Mouse (Mus musculus) left cerebral cortex, postnatal 10 days (tissue): Measurements from ENCODE around the gene Gpx1. TPM values are rescaled to one million over a fixed set of nuclear protein-coding genes. Genes with fewer than 3 reads are reported as not detected.

Experiments
- DNase-seq, 2 experiments: peaks; one replicate each; pipeline ENCODE4 v3.0.0; 2021 to 2022; ENCODE audit warnings: low spot score in 2 of 2, mixed read lengths in 1 of 2; ENCODE audit errors: extremely low spot score in 1 of 2
- intact Hi-C: fragments of 180-260 bp; cut with DNase I; formaldehyde crosslinking; loops from one replicate; pipeline ENCODE4 v1.15.1; 2025
- total RNA-seq, 2 experiments: library from RNA; stranded (reverse); gene quantifications; 2 replicates each; pipeline ENCODE4 v1.2.3; 2021

The Gpx1 gene
- total RNA-seq, 2 experiments from 2014 or later = 91.2 to 92.6 TPM

DNA sequence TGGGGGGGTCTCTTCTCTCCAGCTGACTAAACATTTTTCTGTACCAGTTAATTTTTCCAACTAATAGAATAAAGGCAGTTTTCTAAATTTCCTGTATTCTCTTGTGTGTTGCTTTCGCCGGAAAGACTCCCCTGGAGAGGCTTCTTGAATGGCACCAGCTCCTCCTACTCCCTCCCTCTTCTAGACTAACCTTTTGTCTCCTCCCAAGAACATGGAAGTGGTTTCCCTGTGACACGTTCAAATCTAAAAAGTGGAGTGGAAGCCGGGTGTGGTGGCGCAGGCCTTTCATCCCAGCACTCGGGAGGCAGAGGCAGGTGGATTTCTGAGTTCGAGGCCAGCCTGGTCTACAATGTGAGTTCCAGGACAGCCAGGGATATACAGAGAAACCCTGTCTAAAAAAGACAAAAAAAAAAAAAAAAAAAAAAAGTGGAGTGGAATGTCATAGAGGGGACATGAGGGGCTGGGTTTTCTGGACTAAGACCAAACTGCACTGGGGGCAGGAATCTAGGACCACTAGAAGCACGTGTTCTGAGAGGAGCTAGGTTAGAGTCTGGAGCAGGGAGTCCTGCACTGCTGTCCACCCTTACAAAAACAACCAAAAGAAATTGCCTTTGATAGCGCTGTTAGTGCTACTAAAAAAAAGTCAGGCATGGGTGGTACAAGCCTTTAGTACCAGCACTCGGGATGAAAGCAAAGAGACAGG lies 704 bp upstream of the Gpx1 start:
- intact Hi-C loops = no loop called here

DNA sequence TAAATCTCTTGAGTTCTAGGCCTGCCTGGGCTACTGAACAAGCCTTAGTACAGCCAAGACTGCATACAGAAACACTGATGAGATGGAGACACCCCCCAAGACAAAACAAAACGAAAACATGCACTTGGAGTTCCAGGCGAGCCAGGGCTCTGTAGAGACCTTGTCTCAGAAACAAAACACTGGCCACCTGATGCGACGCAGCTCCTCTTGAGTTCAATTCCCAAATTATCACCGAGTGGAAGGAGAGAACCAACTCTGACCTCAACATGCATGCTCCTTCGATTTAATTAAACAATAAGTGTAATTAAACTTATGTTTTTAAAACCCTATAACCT lies 185 bp upstream of the Gpx1 start:
- no peak for DNase-seq
- intact Hi-C loops = no loop called here

More for the DNA sequence above, 704 bp upstream of the Gpx1 start:
- DNase-seq = no peak

DNA sequence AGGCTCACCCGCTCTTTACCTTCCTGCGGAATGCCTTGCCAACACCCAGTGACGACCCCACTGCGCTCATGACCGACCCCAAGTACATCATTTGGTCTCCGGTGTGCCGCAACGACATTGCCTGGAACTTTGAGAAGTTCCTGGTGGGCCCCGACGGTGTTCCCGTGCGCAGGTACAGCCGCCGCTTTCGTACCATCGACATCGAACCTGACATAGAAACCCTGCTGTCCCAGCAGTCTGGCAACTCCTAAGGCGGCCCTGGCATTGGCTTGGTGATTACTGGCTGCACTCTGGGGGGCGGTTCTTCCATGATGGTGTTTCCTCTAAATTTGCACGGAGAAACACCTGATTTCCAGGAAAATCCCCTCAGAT lies 1.2 kb downstream of the Gpx1 start:
- DNase-seq = no peak
- intact Hi-C loops = no loop called here

DNA sequence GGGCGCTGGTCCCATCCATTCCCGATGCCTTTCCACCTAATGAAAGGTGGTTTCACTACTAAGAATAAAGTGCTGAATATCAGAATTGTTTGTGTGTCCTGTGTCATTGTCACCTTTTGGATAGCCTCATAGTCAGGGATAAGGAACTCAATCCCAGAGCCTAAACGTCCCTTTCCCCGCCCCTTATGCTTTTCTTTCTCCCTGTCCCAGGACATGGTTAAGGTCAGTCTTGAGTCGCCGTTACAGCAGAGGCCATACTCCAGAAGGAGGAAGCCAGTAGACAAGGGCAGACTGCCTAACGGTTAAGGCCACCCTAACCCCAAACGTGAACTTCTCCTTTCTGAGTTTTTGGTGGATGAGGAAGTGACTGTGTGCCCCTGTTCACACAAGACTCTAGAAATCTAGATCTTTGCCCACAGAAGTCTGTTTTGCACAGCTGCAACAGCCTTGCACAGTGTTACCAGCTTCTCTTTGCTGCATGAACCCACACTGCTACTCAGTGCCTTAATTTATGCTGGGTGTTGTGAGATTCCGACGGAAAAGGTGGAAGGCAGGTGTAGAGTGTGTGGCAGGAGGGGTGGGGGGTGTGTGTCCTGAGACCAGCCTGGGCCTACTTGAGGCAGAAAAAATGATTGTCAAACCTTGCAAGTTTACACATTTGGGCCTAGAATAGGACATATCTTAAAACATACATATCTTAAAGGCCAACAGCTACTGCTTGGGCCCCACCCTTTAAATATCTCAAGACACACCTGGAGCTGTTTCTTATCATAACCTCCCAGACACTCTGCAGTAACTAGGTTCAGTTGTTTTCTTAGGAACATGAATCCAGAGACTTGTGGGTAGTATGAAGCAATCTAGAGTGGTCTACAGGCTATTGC lies 1.8 kb downstream of the Gpx1 start:
- DNase-seq = no peak
- intact Hi-C loops = no loop called here

DNA sequence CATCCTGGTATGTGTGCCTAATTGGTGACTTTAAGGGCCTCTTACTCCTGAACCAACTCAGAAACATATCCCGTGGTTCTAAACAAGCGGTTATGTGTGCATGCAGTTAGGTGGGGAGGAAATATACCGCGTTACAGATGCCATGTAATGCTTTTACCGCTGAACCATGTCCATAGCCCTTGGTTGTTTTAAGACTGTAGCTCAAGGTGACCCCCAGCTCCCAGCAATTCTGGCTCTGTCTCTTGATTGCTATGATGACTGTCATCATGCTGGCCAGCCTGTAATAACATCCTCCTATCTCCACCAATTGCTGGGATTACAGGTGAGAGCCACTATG lies 2.4 kb downstream of the Gpx1 start:
- intact Hi-C loops = no loop called here
- DNase-seq = no peak

DNA sequence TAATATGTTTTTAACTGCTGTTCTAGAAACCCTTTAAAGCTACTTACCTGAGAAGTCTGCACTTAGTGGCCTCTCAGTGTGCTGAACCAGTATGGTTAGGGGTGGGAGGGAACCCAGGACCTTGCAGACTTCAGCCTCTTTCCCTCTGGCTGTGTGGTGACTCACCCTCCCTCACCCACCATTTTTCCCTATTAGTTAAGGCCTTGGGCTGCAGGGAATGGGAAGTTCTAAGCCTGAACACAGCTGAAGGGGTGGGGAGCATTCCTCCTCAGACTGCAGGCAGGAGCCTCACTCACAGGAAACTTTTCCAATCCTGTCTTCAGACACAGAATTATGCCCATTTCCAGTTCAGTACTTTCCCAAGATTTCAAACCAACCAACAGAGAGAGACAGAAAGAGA lies 3.1 kb downstream of the Gpx1 start:
- DNase-seq = no peak
- intact Hi-C loops = no loop called here

DNA sequence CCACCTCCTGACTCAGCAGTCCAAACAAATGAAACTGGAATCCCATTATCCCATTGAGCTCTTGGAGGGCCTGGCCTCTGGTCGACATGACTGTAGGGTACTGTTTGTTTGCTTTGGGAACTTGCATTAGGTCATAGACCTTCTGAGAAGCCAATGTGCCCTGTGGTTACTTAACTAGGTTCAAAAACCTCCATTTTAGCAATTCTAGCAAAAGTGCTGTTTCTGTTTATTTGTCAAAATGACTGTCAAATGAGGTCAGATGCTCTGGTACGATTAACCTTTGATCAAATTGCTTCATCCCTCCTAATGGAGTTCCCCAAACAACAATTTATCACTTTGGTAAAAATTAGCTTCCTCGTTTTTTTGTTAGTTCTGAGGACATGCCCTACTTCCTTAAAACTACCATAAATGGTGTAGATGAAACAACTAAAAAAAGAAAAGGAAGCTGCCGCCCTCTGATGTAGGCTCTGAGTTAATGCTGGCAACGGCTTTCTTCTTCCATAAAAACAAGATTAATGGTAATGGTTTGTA lies 3.7 kb downstream of the Gpx1 start:
- intact Hi-C loops = no loop called here
- no peak for DNase-seq

DNA sequence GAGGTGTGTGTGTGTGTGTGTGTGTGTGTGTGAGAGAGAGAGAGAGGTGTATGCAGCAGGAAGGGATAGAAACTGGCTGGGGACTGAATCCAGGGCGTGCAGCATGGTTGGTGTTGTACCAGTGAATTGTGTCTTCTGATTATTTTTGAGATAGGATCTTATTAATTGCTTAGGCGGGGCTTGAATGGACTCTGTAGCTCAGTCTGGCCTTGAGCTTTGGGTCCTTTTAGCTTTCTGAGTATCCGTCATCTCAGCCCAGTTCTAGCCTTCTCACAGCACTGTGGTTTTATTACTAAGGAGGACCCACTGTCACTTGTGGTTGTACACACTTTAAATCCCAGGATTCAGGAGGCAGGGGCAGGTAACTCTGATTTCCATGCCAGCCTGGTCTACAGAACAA lies 4.6 kb downstream of the Gpx1 start:
- intact Hi-C loops = no loop called here
- no peak for DNase-seq

DNA sequence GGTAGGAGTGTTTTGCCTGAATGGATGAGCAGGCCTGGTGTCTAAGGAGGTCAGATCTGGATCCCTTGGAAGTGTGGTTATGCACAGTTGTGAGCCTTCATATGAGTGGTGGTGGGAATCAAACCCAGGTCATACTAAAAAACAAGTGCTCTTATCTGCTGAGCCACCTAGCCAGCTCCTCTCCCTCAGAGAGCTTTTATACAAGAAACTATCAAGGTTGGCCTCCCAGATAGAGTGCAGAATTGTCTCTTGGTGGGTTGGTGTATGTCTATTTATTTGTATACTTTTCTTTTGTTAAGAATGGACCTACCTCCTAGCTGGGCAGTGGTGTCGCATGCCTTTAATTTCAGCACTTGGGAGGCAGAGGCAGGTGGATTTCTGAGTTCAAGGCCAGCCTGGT lies 5.1 kb downstream of the Gpx1 start:
- intact Hi-C loops = no loop called here
- DNase-seq = no peak

DNA sequence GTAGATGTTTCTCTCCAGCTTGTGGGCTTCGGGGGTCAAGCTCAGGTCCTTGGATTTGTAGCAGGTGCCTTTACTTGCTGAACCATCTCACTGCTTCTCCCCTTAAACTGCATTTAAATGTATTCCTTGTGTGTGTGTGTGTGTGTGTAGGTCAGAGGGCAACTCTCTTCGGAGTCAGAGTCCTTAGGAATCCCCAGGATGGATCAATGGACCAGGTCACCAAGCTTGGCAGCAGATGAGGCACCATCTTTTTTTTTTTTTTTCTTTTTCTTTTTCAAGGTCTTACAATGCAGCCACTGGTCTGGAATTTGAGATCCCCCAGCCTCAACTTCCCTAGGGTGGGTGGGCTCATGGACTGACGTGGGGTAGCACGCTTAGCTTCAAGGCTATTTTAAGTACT lies 5.8 kb downstream of the Gpx1 start:
- intact Hi-C loops = no loop called here
- DNase-seq = no peak

DNA sequence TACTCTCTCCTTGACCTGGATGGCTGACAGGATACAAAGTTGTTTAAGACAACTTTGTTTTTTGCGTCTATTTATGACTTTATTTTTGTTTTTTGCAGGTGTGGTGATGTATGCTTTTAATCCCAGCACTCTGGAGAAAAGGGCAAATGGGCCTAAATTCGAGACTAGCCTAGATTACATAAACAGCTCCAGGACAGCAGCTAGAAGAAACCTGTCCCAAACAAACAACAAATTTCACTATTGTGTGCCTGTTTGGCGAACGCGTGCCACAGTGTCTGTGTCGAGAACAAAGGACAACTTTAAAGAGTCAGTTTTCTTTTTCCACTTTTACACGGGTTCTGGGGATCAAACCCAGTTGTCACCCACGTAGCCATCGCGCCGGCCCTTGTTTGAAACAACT lies 8.3 kb downstream of the Gpx1 start:
- intact Hi-C loops = no loop called here
- DNase-seq = no peak

DNA sequence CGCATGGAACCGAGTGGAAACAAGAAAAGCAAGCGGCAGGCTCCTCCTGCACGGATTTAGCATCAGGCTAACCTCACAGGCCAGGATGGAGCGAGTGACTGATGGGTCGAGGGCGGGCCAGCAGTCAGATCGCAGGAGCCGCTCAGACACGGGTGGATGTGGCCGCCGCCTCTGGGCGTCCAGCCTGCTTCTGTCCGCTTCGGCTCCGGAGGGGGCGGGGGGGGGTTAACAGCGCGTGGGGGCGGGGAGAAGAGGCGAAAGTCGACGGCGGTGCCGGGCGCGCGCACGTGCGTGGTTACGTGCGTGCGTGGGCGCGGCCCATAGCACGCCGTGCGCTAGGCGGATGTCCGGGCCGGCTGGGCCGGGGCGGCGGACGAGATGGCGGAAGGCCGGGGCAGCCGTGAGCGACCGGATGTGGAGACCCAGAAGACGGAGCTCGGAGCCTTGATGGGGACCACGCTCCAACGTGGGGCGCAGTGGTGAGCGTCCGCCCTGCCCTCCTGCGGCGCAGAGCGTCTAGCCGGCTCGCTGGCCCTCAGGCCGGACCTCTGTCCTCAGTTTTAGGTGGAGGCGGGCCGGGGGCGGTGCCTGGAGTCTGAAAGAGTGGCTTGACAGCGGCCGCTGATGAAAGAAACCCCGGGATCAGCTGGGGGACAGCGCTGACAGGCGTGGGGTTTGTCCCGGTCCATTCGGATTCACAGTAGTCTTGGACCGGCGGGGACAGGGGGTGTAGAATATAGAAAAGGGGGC lies 9.0 kb downstream of the Gpx1 start, which contains the start of gene Usp4:
Gene Usp4, plus strand, starts transcription at position 314 of the 750 bp plus-strand sequence.
- intact Hi-C loops = no loop called here

DNA sequence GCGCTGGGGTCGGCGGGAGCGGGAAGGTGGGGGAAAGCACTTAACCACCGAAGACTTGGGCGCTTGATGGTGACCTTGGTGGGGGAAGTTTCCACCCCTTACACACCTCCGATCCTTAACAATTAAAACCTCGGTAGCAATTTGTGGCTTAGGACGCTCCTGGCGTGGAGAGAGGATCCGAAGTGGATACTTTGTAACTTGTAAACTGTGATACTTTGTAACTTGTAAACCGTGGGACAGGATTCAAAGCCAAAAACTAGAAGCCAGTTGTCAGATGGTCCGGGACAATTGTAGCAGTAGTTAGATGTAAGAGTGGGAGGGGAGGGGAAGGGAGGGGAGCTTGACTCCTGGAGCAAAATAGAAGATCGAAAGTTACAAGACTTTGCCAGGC lies 9.6 kb downstream of the Gpx1 start:
- no peak for DNase-seq
- intact Hi-C loops = no loop called here

More for the DNA sequence above, 9.0 kb downstream of the Gpx1 start, which contains the start of gene Usp4:
- DNase-seq = peak; percentile 81 to 95

DNA sequence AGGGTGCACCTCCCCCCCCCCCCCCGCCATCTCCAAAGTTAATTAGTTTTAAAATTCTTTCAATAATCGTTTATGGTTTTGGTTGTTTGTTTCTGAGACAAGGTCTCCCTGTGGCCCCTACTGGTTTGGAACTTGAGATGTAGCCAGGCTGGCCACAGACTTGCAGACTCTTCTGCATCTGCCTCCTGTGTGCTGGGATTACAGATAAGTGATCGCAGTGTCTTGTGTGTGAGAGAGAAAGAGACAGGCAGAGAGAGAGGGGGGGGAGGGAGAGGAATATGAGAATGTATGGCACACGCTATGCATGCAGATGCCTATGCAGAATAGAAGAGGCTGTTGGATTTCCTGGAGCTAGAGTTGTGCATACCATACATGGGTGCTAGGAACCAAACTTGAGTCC lies 11.0 kb downstream of the Gpx1 start:
- no peak for DNase-seq
- intact Hi-C loops = loop anchor here (5.0 kb wide), 1 partner anchor 38 kb away; no protein-coding TSS in a partner anchor

DNA sequence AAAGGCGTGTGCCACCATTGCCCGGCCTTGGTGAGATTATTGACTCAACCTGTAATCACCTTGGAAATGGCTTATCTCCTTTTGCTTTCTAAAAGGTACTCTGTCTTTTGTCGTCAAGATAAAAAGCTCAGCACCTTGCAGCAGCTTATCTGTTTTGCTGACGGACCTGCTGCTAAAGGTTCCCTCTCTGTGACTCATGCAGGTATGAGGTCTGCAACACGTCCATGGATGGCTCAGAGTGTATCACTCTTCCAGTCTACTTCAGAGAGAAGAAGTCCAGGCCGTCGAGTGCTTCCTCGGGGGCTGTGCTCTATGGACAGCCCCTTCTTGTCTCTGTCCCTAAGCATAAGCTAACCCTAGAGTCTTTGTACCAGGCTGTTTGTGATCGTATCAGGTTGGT lies 39.5 kb downstream of the Gpx1 start:
- intact Hi-C loops = no loop called here
- no peak for DNase-seq

DNA sequence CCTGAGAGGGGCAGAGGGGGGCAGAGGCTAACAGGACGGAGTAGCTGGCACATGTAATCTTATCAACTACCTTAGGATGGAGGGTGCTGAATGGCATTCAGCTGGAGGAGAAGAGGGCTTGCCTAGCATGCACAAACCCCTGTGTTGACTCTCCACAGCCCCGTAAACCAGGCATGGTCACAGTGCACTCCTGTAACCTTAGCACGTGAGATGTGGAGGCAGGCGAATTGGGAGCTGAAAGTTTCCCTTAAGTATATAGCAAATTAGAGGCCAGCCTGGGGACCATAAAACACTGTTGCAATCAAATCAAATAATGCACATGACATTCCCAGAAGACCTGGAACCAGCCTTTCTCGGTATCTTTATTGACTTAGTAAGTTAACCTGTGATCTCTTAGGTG lies 40.0 kb downstream of the Gpx1 start:
- intact Hi-C loops = no loop called here

DNA sequence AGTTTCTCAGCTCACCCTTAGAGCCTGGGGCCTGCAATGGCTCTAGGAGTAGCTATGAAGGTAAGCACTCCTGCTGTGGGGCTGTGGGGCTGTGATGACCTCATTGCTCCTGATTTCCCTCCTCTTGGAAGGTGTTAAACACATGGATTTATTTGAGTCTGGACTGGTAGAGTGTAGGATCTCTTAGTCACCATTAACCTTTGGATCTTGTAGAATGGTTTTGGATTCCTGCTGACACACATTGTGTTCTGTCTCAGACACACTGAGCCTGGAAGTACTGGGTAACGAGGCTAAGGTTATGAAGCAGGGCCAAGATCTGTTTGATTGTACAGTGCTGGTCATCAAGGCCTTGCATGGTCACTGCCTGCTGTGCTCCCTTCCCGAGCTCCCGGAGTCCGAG lies 40.6 kb downstream of the Gpx1 start:
- DNase-seq = no peak
- intact Hi-C loops = no loop called here

More for the DNA sequence above, 40.0 kb downstream of the Gpx1 start:
- DNase-seq = no peak

DNA sequence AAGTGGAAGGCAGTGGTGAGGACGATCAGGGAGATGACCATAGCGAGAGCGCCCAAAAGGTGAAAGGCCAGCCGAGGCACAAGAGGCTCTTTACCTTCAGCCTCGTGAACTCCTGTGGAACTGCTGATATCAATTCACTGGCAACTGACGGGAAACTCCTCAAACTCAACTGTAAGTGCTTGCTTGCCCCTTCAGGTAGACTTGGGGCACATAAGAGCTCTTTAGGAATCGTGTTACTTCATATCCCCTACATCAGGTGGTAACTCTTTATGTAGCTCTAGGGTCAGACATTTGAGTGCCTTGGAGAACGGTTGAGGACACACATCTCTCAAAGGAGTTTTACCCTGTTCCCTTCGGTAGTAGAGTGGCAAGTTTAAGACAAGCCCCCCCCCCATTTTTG lies 42.7 kb downstream of the Gpx1 start:
- intact Hi-C loops = no loop called here
- DNase-seq = no peak

DNA sequence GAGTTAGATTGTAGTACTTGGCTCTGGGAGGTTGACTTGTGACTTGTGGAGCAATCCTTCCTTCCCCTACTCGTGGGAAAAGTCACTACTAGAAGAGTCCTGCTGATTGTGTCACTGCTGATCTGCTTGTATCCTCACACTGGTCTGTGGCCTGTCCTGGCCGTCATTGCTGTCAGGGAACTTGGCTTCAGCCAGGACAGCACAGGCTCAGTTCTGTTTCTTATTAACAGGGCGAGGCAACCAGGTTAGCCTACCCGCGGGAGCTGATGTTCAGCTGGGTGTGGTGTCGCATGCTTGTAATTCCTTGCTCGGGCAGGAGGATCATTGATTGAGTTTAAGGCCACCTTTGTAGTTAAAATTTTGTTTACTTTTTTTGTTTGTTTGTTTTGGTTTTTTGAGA lies 46.3 kb downstream of the Gpx1 start:
- intact Hi-C loops = loop anchor here (5.0 kb wide), 1 partner anchor 33 kb away; no protein-coding TSS in a partner anchor
- no peak for DNase-seq
